Mouse (Mus musculus) heart, postnatal 10 days (tissue): ENCODE results near the gene Atad3a. TPM values are rescaled to one million over a fixed set of nuclear protein-coding genes. Genes with fewer than 3 reads are reported as not detected.

ENCODE experiments used
- DNase-seq, 2 experiments: peaks; one replicate each; pipeline ENCODE4 v3.0.0; 2021
- intact Hi-C: fragments of 180-260 bp; cut with DNase I; formaldehyde crosslinking; loops from one replicate; pipeline ENCODE4 v1.15.1; 2025
- microRNA-seq, 2 experiments: library from miRNA; unstranded; fragments of <30 nt; microRNA quantifications; one replicate each; pipeline ENCODE4 v1.2.0; 2022
- total RNA-seq, 2 experiments: library from RNA; stranded (reverse); gene quantifications; 2 replicates each; pipeline ENCODE4 v1.2.3; 2021

Gene Atad3a
- total RNA-seq, 2 experiments from 2014 or later, result 67.1 to 73.1 TPM

DNA sequence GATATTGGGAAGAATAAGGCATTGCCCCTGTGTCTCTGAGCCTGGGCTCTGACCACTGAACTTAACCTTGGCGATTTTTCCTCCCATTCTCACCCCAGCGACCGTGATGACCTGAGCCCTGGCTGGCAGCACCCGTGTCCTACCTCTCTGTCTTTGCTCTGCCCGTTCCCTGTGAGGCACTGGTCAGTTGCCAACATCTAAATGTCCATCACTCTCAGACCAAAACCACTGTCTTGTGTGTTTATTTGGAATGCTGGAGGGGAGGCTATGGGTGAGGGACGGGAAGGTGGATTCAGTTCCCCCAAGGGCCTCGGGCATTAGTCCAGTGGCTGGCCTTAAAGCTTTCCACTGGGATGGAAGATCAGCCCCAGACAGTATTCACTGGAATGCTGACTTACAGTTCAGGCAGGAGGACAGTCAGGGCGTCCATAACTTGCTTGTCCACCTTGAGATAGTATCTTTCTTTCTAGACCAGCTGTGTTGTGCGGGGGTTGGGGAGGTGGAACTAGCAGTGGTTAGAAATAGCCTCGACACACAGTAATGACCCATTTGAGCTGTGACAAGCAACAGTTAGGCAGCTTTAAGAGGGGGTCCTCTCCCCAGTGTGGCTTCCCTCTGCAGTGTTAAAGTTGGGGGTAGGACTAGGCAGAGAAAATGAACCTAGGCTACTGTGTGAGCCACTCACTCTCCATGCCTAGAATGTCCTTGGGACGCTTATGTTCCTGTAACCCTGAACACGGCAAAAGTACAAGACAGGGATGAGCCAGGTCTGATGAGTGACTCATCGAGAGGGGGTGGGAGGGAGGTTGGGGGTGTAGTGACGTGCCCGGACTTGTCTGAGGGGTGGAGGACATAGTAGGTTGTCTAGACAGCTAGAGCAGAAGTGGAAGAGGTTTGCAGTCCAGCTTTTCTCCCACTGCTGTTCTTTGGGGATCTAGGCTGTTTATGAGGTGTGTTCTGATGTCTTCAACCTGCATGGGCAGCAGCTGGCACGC lies 64.3 kb downstream of the Atad3a start:
- intact Hi-C loops, result no loop called here
- no peak for DNase-seq

DNA sequence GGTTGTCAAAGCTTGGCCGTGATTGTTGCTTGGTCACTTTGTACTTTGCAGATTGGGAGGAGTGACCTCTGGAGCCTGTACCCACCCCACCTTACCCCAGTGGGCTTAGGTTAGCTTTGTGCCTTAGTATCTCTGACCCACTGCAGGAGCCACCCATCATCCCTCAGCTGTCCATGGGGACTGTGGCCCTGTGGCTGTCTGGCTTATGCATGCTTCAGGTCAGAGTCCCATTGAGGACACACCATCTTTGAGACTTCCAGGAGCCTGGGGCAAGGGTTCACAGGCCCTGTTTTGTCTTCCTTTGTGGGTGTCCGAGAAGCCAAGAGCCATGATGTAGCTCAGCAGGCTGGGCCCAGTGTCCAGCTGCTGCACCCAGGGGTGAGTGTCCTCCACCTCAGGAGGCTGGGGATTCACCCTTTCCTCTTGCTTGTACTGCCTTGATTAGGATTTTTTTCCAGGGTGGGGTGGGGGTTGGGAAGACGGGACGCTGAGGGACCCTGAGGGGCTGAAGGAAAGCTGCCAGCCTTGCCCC lies 65.3 kb downstream of the Atad3a start:
- intact Hi-C loops, result no loop called here
- no peak for DNase-seq

DNA sequence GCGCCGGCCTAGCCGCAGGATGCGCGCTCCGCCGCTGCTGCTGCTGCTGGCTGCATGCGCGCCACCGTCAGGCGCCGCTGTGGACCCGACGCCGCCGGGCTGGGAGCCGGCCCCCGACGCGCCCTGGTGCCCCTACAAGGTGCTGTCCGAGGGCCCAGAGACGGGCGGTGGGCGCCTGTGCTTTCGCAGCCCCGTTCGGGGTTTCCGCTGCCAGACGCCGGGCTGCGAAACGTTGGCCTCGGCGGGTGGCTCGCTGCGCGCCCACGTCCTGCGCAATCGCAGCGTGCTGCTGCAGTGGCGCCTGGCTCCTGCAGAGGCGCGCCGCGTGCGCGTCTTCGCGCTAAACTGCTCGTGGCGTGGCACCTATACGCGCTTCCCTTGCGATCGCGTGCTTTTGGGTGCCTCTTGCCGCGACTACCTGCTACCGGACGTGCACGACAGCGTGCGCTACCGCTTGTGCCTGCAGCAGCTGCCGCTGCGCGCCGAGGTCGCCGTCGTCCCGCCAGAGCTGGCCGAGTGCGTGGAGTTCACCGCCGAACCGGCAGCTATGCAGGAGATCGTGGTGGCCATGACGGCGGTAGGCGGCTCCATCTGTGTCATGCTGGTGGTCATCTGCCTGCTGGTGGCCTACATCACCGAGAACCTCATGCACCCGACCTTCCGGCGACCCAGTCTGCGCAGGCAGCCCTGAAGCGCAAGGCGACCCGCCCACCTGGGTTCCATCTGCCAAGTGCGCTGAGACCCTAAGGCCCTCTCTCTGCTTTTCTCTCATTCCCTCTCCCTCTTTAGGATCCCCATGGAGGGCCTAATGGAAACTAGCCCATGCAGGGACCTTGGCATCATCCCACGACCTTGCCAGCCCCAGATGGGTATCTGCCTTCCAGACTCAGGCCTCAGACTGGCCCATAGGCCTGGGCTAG lies 66.2 kb downstream of the Atad3a start:
- peak; percentile 73 to 74 for DNase-seq
- intact Hi-C loops, result no loop called here

DNA sequence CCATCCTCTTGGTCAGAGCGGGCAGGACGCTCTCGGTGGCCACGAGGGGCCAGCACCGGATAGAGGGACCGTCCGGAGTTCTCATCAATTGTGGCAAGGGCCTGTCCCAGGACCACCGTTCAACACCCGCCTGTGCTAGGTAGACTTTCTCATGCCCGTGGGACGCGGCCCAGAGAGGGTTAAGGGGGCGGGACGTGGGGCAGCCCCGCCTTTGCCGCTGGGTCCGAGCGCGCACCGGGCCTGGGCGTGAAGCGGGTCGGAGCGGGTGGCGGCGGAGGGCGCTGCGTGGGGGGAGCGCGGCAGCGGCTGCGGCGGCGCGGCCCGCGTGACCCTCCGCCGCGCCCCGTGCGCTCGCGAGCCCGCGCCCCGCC lies 66.8 kb downstream of the Atad3a start, which contains the start of gene Fndc10:
Gene Fndc10 (plus strand): TSS at position 232 of the 371 bp plus-strand sequence.
- intact Hi-C loops, result no loop called here
- DNase-seq, result peak; percentile 60 to 73

DNA sequence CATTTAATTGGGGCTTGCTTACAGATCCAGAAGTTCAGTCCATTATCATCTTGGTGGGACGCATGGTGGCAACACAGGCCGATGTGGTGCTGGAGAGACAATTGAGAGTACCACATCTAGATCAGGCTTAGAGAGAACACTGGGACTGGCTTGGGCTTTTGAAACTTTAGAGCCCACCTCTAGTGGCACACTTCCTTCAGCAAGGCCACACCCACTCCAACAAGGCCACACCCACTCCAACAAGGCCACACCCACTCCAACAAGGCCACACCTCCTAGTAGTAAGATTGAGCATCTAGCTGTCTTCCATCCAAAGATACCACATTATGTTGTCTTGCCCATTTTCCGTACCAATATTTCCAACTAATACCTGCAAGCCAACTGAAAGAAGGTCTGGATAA lies 68.5 kb downstream of the Atad3a start:
- no peak for DNase-seq
- intact Hi-C loops, result no loop called here

Small RNAs within 50 kb of the gene (microRNA-seq; reads per million reads assigned to microRNA genes)
- gene Gm27743, result 0 reads per million in 2 experiments

Other genes starting within 250 kb of the Atad3a start
- 10 to 100 TPM; 34.8 to 42.4 TPM for gene Nadk, start 198.7 kb downstream of the Atad3a start, total RNA-seq
- gene Slc35e2, start 159.7 kb downstream of the Atad3a start, total RNA-seq, result 10 to 100 TPM; 12.2 to 13.1 TPM
- 10 to 100 TPM; 28.5 to 30.1 TPM for gene Cdk11b, start 136.2 kb downstream of the Atad3a start, total RNA-seq
- gene Gm10563, start 115.7 kb downstream of the Atad3a start, total RNA-seq, result not detected
- 10 to 100 TPM; 24.9 to 25.9 TPM for gene Mmp23, start 107.7 kb downstream of the Atad3a start, total RNA-seq
- gene Mib2, start 91.9 kb downstream of the Atad3a start, total RNA-seq, result 10 to 100 TPM; 21.9 to 22.5 TPM
- gene Fndc10, start 66.8 kb downstream of the Atad3a start, total RNA-seq, result 1 to 10 TPM; 2.9 to 4.3 TPM
- gene Ssu72, start 56.3 kb downstream of the Atad3a start, total RNA-seq, result 10 to 100 TPM; 58.3 to 59.2 TPM
- under 1 TPM; 0.47 to 0.69 TPM for gene Tmem240, start 26.3 kb downstream of the Atad3a start, total RNA-seq
- gene Vwa1, start 13.6 kb upstream of the Atad3a start, total RNA-seq, result 10 to 100 TPM; 14.0 to 15.8 TPM
- gene Tmem88b, start 24.8 kb upstream of the Atad3a start, total RNA-seq, result 1 to 10 TPM; 2.0 to 2.3 TPM
- gene Ankrd65, start 29.3 kb upstream of the Atad3a start, total RNA-seq, result not detected
- 10 to 100 TPM; 77.2 to 83.5 TPM for gene Mrpl20, start 41.8 kb upstream of the Atad3a start, total RNA-seq
- 10 to 100 TPM; 49.9 to 50.6 TPM for gene Ccnl2, start 51.4 kb upstream of the Atad3a start, total RNA-seq
- gene Aurkaip1, start 70.2 kb upstream of the Atad3a start, total RNA-seq, result 10 to 100 TPM; 84.8 to 91.3 TPM
- 10 to 100 TPM; 66.0 to 66.1 TPM for gene Mxra8, start 78.6 kb upstream of the Atad3a start, total RNA-seq
- gene Dvl1, start 86.3 kb upstream of the Atad3a start, total RNA-seq, result 10 to 100 TPM; 35.3 to 36.0 TPM
- gene Tas1r3, start 102.3 kb upstream of the Atad3a start, total RNA-seq, result under 1 TPM; 0.20 to 0.34 TPM
- gene Cptp, start 108.3 kb upstream of the Atad3a start, total RNA-seq, result 10 to 100 TPM in 1 of 2 experiments, 1 to 10 TPM in 1; 7.9 to 10.6 TPM
- gene Ints11, start 108.5 kb upstream of the Atad3a start, total RNA-seq, result 10 to 100 TPM; 16.6 to 20.9 TPM
- 10 to 100 TPM; 18.1 to 19.1 TPM for gene Pusl1, start 130.7 kb upstream of the Atad3a start, total RNA-seq
- gene Acap3, start 130.7 kb upstream of the Atad3a start, total RNA-seq, result 10 to 100 TPM; 20.3 to 21.7 TPM
- gene Ube2j2, start 182.7 kb upstream of the Atad3a start, total RNA-seq, result 10 to 100 TPM; 62.4 to 66.9 TPM
- 10 to 100 TPM; 17.8 to 24.8 TPM for gene C1qtnf12, start 201.2 kb upstream of the Atad3a start, total RNA-seq
- gene B3galt6, start 231.6 kb upstream of the Atad3a start, total RNA-seq, result 1 to 10 TPM; 3.4 to 3.7 TPM
- gene Sdf4, start 231.8 kb upstream of the Atad3a start, total RNA-seq, result 100 to 1,000 TPM; 105 to 108 TPM